Mouse (Mus musculus) left cerebral cortex, adult 18-20 months (tissue): ENCODE data around the gene Gm5728. TPM values are rescaled to one million over a fixed set of nuclear protein-coding genes. Genes with fewer than 3 reads are reported as not detected.
"Not testable (repeated sequence)": the region's sequence is repeated elsewhere in the genome, so short reads cannot be mapped to it uniquely, and the experiment has no call there.

Experiments
- DNase-seq, 2 experiments: peaks; one replicate each; pipeline ENCODE4 v3.0.0; 2021 to 2022; ENCODE audit warnings: low spot score in 2 of 2, mixed read lengths in 1 of 2
- long read RNA-seq, 2 experiments: library from polyadenylated mRNA; stranded (forward); transcript quantifications; one replicate each; pipeline ENCODE4 v2.0.0; 2021
- total RNA-seq, 2 experiments: library from RNA; stranded (reverse); gene quantifications; 2 replicates each; pipeline ENCODE4 v1.2.3; 2021

The Gm5728 gene
- not detected for total RNA-seq
- long read RNA-seq, experiment 1: 0 reads
- long read RNA-seq, experiment 2: 0 reads

DNA sequence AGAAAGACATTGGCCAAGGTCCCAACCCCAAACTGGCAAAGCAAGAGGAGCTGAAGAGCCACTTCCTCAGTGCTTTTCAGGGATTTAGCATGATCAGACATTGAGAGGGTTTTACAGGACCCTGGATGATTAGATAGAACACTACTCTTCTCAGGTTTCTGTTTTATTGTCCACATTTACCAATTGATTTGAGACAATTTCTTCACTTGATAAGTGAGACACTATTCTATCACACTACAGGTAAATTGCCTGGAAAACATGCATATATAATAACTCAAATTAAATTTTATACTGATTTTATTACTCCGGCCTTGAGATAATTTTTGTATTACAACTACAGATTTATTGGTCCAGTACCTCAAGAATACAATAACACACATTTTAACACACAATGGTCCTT is at the start of gene Gm5728:
Gene Gm5728 (minus strand): TSS at position 101 of the 400 bp plus-strand sequence.
- not testable (repeated sequence) for DNase-seq

DNA sequence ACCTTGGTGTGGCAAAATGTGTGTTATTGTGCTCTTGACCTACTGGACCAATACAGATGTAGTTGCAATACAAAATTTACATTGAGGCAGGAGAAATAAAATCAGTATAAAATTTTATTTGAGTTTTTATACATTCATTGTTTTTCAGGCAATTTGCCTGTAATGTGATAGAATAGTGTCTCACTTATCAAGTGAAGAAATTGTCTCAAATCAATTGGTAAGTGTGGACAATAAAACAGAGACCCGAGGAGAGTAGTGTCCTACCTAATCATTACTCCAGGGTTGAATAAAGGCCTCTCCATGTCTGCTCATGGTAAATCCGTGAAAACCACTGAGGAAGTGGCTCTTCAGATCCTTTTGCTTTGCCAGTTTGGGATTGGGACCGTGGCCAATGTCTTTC is 42.4 kb upstream of the Gm5728 start, which contains the start of gene Vmn1r100:
Gene Vmn1r100 (plus strand): TSS at position 301 of the 400 bp plus-strand sequence.
- not testable (repeated sequence) for DNase-seq

DNA sequence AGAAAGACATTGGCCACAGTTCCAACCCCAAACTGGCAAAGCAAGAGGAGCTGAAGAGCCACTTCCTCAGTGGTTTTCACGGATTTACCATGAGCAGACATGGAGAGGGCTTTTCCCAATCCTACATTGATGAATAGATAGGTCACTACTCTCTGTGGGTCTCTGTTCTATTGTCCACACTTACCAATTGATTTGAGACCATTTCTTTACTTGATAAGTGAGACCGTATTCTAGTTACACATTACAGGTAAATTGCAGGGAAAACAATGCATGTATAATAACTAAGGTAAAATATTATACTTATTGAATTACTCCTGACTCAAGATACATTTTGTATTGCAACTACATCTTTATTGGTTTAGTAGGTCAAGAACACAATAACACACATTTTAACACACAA is 41.2 kb downstream of the Gm5728 start, which contains the start of gene Gm4133:
Gene Gm4133 (minus strand): TSS at position 101 of the 400 bp plus-strand sequence.
- not testable (repeated sequence) for DNase-seq

Other genes with a start within 250 kb of the Gm5728 start
- not detected for gene Vmn1r93, start 236.3 kb downstream of the Gm5728 start, total RNA-seq
- not detected for gene Vmn1r94, start 207.0 kb downstream of the Gm5728 start, total RNA-seq
- gene Vmn1r95, start 181.7 kb downstream of the Gm5728 start, total RNA-seq: not detected
- not detected for gene Gm6164, start 169.8 kb downstream of the Gm5728 start, total RNA-seq
- not detected for gene Gm4498, start 141.6 kb downstream of the Gm5728 start, total RNA-seq
- gene Gm5890, start 112.6 kb downstream of the Gm5728 start, total RNA-seq: not detected
- gene Gm4133, start 41.3 kb downstream of the Gm5728 start, total RNA-seq: not detected
- gene Vmn1r100, start 42.5 kb upstream of the Gm5728 start, total RNA-seq: not detected
- not detected for gene Vmn1r101, start 67.2 kb upstream of the Gm5728 start, total RNA-seq
- not detected for gene Gm10670, start 99.5 kb upstream of the Gm5728 start, total RNA-seq
- not detected for gene Vmn1r103, start 135.1 kb upstream of the Gm5728 start, total RNA-seq
- not detected for gene Vmn1r104, start 158.4 kb upstream of the Gm5728 start, total RNA-seq
- gene Gm5726, start 170.3 kb upstream of the Gm5728 start, total RNA-seq: not detected
- not detected for gene Gm4141, start 200.8 kb upstream of the Gm5728 start, total RNA-seq
- not detected for gene Gm4513, start 223.6 kb upstream of the Gm5728 start, total RNA-seq